24 mouse cellular contexts compared by ENCODE assay signal in genomic region chr19:45621061-45621460, GRCm38 (mm10). TPM values are rescaled to one million over a fixed set of nuclear protein-coding genes. Genes with fewer than 3 reads are reported as not detected.
DNase-seq lines count a peak whose midpoint lies in the region; ATAC-seq and TF ChIP-seq lines count a peak whose summit lies in the region.
"Had no signal": no experiment of that assay in that cellular context is flagged by ENCODE, and none has a peak within 500 bp of the region (broad histone marks: within the 10 kb centered on the region; RNA-seq: fewer than 3 reads in every experiment).

No protein-coding gene starts in this region.

- DNase-seq in embryonic facial prominence, embryonic 14.5 days (ENCODE audit: low spot score): no peak
- no peak for DNase-seq in embryonic facial prominence, embryonic 10.5 days (ENCODE audit: low spot score)
- peak; percentile 39 for DNase-seq in kidney, adult 9 months
- DNase-seq in kidney, postnatal 0 days (ENCODE audit: low spot score): peak; percentile 82
- DNase-seq in kidney, postnatal 36 days: peak; percentile 18 to 47
- DNase-seq in gastrocnemius, adult 2 months: no peak
- no peak for DNase-seq in right cerebral cortex, adult 18-20 months
- DNase-seq in spleen, postnatal 36 days (ENCODE audit: low spot score in 2 of 2): no peak
- DNase-seq: adrenal gland, adult 8-10 months; adrenal gland, postnatal 36 days; B cell, adult 2 months; cerebellum, adult 11 months; cerebellum, adult 8-10 months; cerebellum, postnatal 36 days; gastrocnemius, postnatal 14 days; heart, adult 2 months had no signal

- intact Hi-C loops in gastrocnemius, adult 2 months (cut with DNase I): no loop called here

- peak; percentile 65; the same call in 1 of the 2 replicates for ATAC-seq in embryonic facial prominence, embryonic 14.5 days (ENCODE audit: low read depth)
- ATAC-seq in kidney, postnatal 0 days (replicated peaks; ENCODE audit: low FRiP score, low read depth): peak; percentile 51; the same call in 1 of the 2 replicates
- ATAC-seq: CD4-positive, CD25-positive, alpha-beta regulatory T cell, adult 4 months; forebrain, embryonic 16.5 days had no signal

- 0 out of 2 replicates have a peak, but pooled peaks cover 4% of the 10 kb centered on the region for H3K4me1 ChIP-seq in embryonic facial prominence, embryonic 14.5 days (ENCODE audit: control insufficient read depth, insufficient read depth, low read length)
- peaks cover 27% of the 10 kb centered on the region for H3K4me1 ChIP-seq in embryonic facial prominence, embryonic 10.5 days
- 0 out of 2 replicates have a peak, but pooled peaks cover 3% of the 10 kb centered on the region for H3K4me1 ChIP-seq in kidney, postnatal 0 days (replicated peaks; ENCODE audit: insufficient read depth, low read length)
- H3K4me1 ChIP-seq: heart, embryonic 15.5 days had no signal

- H3K36me3 ChIP-seq in embryonic facial prominence, embryonic 14.5 days (ENCODE audit: control insufficient read depth, insufficient read depth, low read length): peaks cover 12% of the 10 kb centered on the region; the same call in 1 of the 2 replicates
- H3K36me3 ChIP-seq in embryonic facial prominence, embryonic 10.5 days (replicated peaks): peaks cover 4% of the 10 kb centered on the region
- H3K36me3 ChIP-seq in kidney, postnatal 0 days (ENCODE audit: insufficient read depth, low read length): peaks cover 5% of the 10 kb centered on the region; the same call in 1 of the 2 replicates
- H3K36me3 ChIP-seq: hindbrain, embryonic 10.5 days had no signal

- H3K9ac ChIP-seq in embryonic facial prominence, embryonic 14.5 days (ENCODE audit: low read depth, low read length): no peak overlapping the region
- no peak overlapping the region for H3K9ac ChIP-seq in kidney, postnatal 0 days (ENCODE audit: low read depth, low read length)
- H3K9ac ChIP-seq: embryonic facial prominence, embryonic 15.5 days; heart, embryonic 15.5 days; hindbrain, embryonic 14.5 days had no signal

- H3K4me3 ChIP-seq in embryonic facial prominence, embryonic 14.5 days (ENCODE audit: low read depth, low read length): no peak overlapping the region
- H3K4me3 ChIP-seq in embryonic facial prominence, embryonic 10.5 days: no peak overlapping the region
- no peak overlapping the region for H3K4me3 ChIP-seq in kidney, postnatal 0 days (replicated peaks; ENCODE audit: low read depth, low read length)
- H3K4me3 ChIP-seq in gastrocnemius, adult 2 months: no peak overlapping the region
- H3K4me3 ChIP-seq: embryonic facial prominence, embryonic 15.5 days; heart, adult 2 months; heart, embryonic 15.5 days; hindbrain, embryonic 10.5 days had no signal

- H3K9me3 ChIP-seq in embryonic facial prominence, embryonic 14.5 days (ENCODE audit: control insufficient read depth, low read length): no peaks in the 10 kb centered on the region
- H3K9me3 ChIP-seq in embryonic facial prominence, embryonic 10.5 days: no peaks in the 10 kb centered on the region
- no peaks in the 10 kb centered on the region for H3K9me3 ChIP-seq in kidney, postnatal 0 days (replicated peaks; ENCODE audit: low read length)
- H3K9me3 ChIP-seq: embryonic facial prominence, embryonic 15.5 days; G1E; heart, embryonic 15.5 days; hindbrain, embryonic 10.5 days had no signal

- H3K27ac ChIP-seq in embryonic facial prominence, embryonic 14.5 days (replicated peaks; ENCODE audit: low read depth, low read length): no peak overlapping the region
- no peak overlapping the region for H3K27ac ChIP-seq in embryonic facial prominence, embryonic 10.5 days (replicated peaks)
- H3K27ac ChIP-seq in kidney, postnatal 0 days: no peak overlapping the region
- H3K27ac ChIP-seq in gastrocnemius, adult 2 months: no peak overlapping the region
- H3K27ac ChIP-seq: embryonic facial prominence, embryonic 15.5 days; heart, adult 2 months; heart, embryonic 15.5 days; hindbrain, embryonic 10.5 days; hindbrain, embryonic 14.5 days had no signal

- H3K27me3 ChIP-seq in embryonic facial prominence, embryonic 14.5 days (replicated peaks; ENCODE audit: control insufficient read depth, insufficient read depth, low read length): no peaks in the 10 kb centered on the region
- peaks cover 26% of the 10 kb centered on the region for H3K27me3 ChIP-seq in embryonic facial prominence, embryonic 10.5 days (replicated peaks; ENCODE audit: low read depth, poor library complexity, severe bottlenecking)
- no peaks in the 10 kb centered on the region for H3K27me3 ChIP-seq in kidney, postnatal 0 days (ENCODE audit: insufficient read depth, low read length)
- H3K27me3 ChIP-seq: embryonic facial prominence, embryonic 15.5 days; heart, embryonic 15.5 days had no signal

- TF ChIP-seq CTCF in kidney, postnatal 0 days (IDR thresholded peaks at IDR 0.05; ENCODE audit: low read depth): 0 out of 2 replicates have a peak, but pooled peaks have one; percentile 7
- TF ChIP-seq CTCF in gastrocnemius, adult 2 months (IDR thresholded peaks at IDR 0.05): no peak

- no peak overlapping the region for H3K4me2 ChIP-seq in embryonic facial prominence, embryonic 14.5 days (ENCODE audit: low read depth, low read length)
- no peak overlapping the region for H3K4me2 ChIP-seq in kidney, postnatal 0 days (ENCODE audit: low read length)
- H3K4me2 ChIP-seq: embryonic facial prominence, embryonic 15.5 days; heart, embryonic 11.5 days; heart, embryonic 15.5 days; hindbrain, embryonic 14.5 days had no signal

- WGBS in embryonic facial prominence, embryonic 14.5 days: 67% methylated on average over 7 of the region's 7 CpGs
- 67% methylated on average over 7 of the region's 7 CpGs for WGBS in embryonic facial prominence, embryonic 10.5 days
- 46% methylated on average over 7 of the region's 7 CpGs for WGBS in kidney, postnatal 0 days

RNA-seq across cellular contexts. Expression of gene Fbxw4, which starts 39.1 kb away (rescaled TPM):
- 6.1 and 6.9 TPM in 2 replicates for polyA plus RNA-seq in embryonic facial prominence, embryonic 14.5 days (2014; fragmentation: Nextera tagmentation; extraction: Ambion mirVana)
- polyA plus RNA-seq in embryonic facial prominence, embryonic 10.5 days (2016; fragmentation: Nextera tagmentation; extraction: Ambion mirVana): 4.2 and 4.7 TPM in 2 replicates
- 4.8 and 5.9 TPM in 2 replicates for polyA plus RNA-seq in kidney, postnatal 0 days (2015; fragmentation: Nextera tagmentation; extraction: Ambion mirVana)
- total RNA-seq in gastrocnemius, adult 2 months (2021): 10 to 100 TPM; 29.0 to 30.8 TPM

Comparison
In these comparisons a context has a peak if more than half of its experiments do, and no peak if none do; other contexts are left out.
1. DNase-seq: peak in kidney, adult 9 months (single experiment), kidney, postnatal 0 days (single experiment) and kidney, postnatal 36 days (2 of 2); none in embryonic facial prominence, embryonic 14.5 days (single experiment), embryonic facial prominence, embryonic 10.5 days (single experiment), gastrocnemius, adult 2 months (single experiment), right cerebral cortex, adult 18-20 months (single experiment) and spleen, postnatal 36 days (0 of 2).